Mouse (Mus musculus) limb, embryonic 11.5 days (tissue): ENCODE results near the gene Rprml. TPM values are rescaled to one million over a fixed set of nuclear protein-coding genes. Genes with fewer than 3 reads are reported as not detected.
A peak's percentile ranks its signal among the peaks of the same experiment; 100 is the strongest.

Experiments
- ATAC-seq: fragments of 200-750 bp; cut with Nextera tagmentation; 2 replicates; pipeline ENCODE4 v1.8.0; 2017; ENCODE audit warnings: low read depth; ENCODE audit not compliant: insufficient number of reproducible peaks, low FRiP score, low TSS enrichment
- DNase-seq: peaks from one replicate; pipeline ENCODE4 v3.0.0-alpha.2; 2015; ENCODE audit warnings: low spot score
- H3K27ac ChIP-seq: fragments of 300-500 bp; sonication (generic); replicated peaks from 2 replicates; pipeline ENCODE4 v1.5.1; 2014; ENCODE audit warnings: low read depth, mild to moderate bottlenecking, low read length
- H3K27me3 ChIP-seq: fragments of 300-500 bp; sonication (generic); 2 replicates; pipeline ENCODE4 v1.6.1; 2014; ENCODE audit warnings: mild to moderate bottlenecking, low read length, mixed read lengths; ENCODE audit not compliant: control insufficient read depth, insufficient read depth
- H3K36me3 ChIP-seq: fragments of 300-500 bp; sonication (generic); 2 replicates; pipeline ENCODE4 v1.6.1; 2014; ENCODE audit warnings: mild to moderate bottlenecking, low read length, moderate library complexity, mixed read lengths; ENCODE audit not compliant: control insufficient read depth, insufficient read depth
- H3K4me1 ChIP-seq: fragments of 300-500 bp; sonication (generic); 2 replicates; pipeline ENCODE4 v1.6.1; 2014; ENCODE audit warnings: low read length, mixed read lengths; ENCODE audit not compliant: control insufficient read depth, insufficient read depth
- H3K4me2 ChIP-seq: fragments of 300-500 bp; sonication (generic); 2 replicates; pipeline ENCODE4 v1.6.1; 2014; ENCODE audit warnings: low read depth, mild to moderate bottlenecking, moderate library complexity; ENCODE audit not compliant: severe bottlenecking
- H3K4me3 ChIP-seq: fragments of 300-500 bp; sonication (generic); 2 replicates; pipeline ENCODE4 v1.5.1; 2014; ENCODE audit warnings: low read depth, low read length
- H3K9ac ChIP-seq: fragments of 300-500 bp; sonication (generic); 2 replicates; pipeline ENCODE4 v1.6.1; 2014; ENCODE audit warnings: mild to moderate bottlenecking, low read length
- H3K9me3 ChIP-seq: fragments of 300-500 bp; sonication (generic); 2 replicates; pipeline ENCODE4 v1.6.1; 2016; ENCODE audit warnings: low read length; ENCODE audit not compliant: control insufficient read depth
- WGBS: fragments of 180-500 bp; shearing (Covaris S2); extraction: QIAGEN DNeasy Blood & Tissue Kit; methylation state at CpG from one replicate; pipeline ENCODE4 v1.1.7; 2014; 5-methylcytosine and 5-hydroxymethylcytosine counted together
- polyA plus RNA-seq: library from polyadenylated mRNA; unstranded; fragments of >200 nt; fragmentation: Nextera tagmentation; extraction: Ambion mirVana; gene quantifications from 2 replicates; pipeline ENCODE4 v1.2.1, GENCODE M21; 2014

Gene Rprml
- not detected in 2 replicates for polyA plus RNA-seq

GRCm38 (mm10) chr11:103649301-103649982, at the start of gene Rprml:
Rprml (plus strand) TSS chr11:103649570.
- no peak for ATAC-seq
- Histone ChIP-seq H3K27me3 (peaks cover 53% of the 10 kb centered on the region), H3K4me1 (peaks cover 12% of the 10 kb centered on the region), H3K4me3 (peak within 1 kb of the TSS; percentile 31), H3K9me3 (no peaks in the 10 kb centered on the region), H3K27ac (no peak within 1 kb of the TSS), H3K36me3 (no peaks in the 10 kb centered on the region), H3K9ac (no peak within 1 kb of the TSS), H3K4me2 (peak within 1 kb of the TSS; percentile 69)
- 1% methylated on average over 66 of the region's 71 CpGs for WGBS
- peak; percentile 52 for DNase-seq

GRCm38 (mm10) chr11:103606611-103607010, 42.8 kb upstream of the Rprml start:
- no peaks in the 10 kb centered on the region for H3K27me3 ChIP-seq
- no peak for DNase-seq
- WGBS = 55% methylated on average over 5 of the region's 5 CpGs
- H3K27ac ChIP-seq = no peak overlapping the region
- H3K4me3 ChIP-seq = no peak overlapping the region
- H3K4me1 ChIP-seq = no peaks in the 10 kb centered on the region
- no peak for ATAC-seq
- no peaks in the 10 kb centered on the region for H3K36me3 ChIP-seq
- no peaks in the 10 kb centered on the region for H3K9me3 ChIP-seq
- H3K9ac ChIP-seq = no peak overlapping the region
- no peak overlapping the region for H3K4me2 ChIP-seq

- no peaks in the 10 kb centered on the region for H3K27me3 ChIP-seq
- no peak overlapping the region for H3K4me3 ChIP-seq
- DNase-seq = no peak
- H3K4me1 ChIP-seq = no peaks in the 10 kb centered on the region
- ATAC-seq = no peak
- 95% methylated on average over 2 of the region's 2 CpGs for WGBS
- no peaks in the 10 kb centered on the region for H3K36me3 ChIP-seq
- H3K9ac ChIP-seq = no peak overlapping the region
- no peak overlapping the region for H3K27ac ChIP-seq
- H3K4me2 ChIP-seq = no peak overlapping the region
- H3K9me3 ChIP-seq = no peaks in the 10 kb centered on the region
These were observed 38.6 kb upstream of the Rprml start for GRCm38 (mm10) chr11:103610772-103611171.

GRCm38 (mm10) chr11:103621040-103621439, 28.3 kb upstream of the Rprml start, which contains the start of gene Gm884:
Gm884 (minus strand) TSS chr11:103621140.
- Histone ChIP-seq H3K4me1 (no peaks in the 10 kb centered on the region), H3K4me2 (no peak within 1 kb of the TSS), H3K36me3 (no peaks in the 10 kb centered on the region), H3K9ac (no peak within 1 kb of the TSS), H3K9me3 (no peaks in the 10 kb centered on the region), H3K27me3 (no peaks in the 10 kb centered on the region), H3K27ac (no peak within 1 kb of the TSS), H3K4me3 (no peak within 1 kb of the TSS)
- no peak for DNase-seq
- no peak for ATAC-seq
- 85% methylated on average over 9 of the region's 9 CpGs for WGBS

DNA sequence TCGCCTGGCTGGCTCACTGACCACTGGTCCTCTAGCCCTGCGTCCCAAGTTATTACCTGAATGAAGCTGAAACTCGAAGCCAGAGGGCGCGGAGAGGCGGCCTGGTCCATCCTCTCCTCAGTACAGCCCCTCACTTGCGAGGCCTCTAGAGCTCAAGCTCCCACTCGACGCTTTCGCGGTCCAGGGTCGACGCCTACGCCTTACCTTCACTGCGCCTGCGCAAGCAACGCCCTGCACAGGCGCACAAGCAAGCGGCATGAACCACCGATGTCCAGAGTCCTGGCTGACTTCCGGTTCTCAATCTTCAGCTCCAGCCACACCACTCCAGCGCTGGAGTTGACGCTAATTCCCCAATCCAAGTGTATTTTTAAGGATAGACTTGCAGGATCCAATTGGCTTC, 21.9 kb upstream of the Rprml start:
- Histone ChIP-seq H3K36me3 (no peaks in the 10 kb centered on the region), H3K27me3 (no peaks in the 10 kb centered on the region), H3K4me2 (no peak overlapping the region), H3K9ac (no peak overlapping the region), H3K4me3 (no peak overlapping the region), H3K9me3 (no peaks in the 10 kb centered on the region), H3K4me1 (no peaks in the 10 kb centered on the region), H3K27ac (no peak overlapping the region)
- 80% methylated on average over 23 of the region's 23 CpGs for WGBS
- DNase-seq = no peak
- ATAC-seq = no peak

GRCm38 (mm10) chr11:103634806-103635205, 14.6 kb upstream of the Rprml start:
- WGBS = 84% methylated on average over 7 of the region's 7 CpGs
- no peak overlapping the region for H3K4me3 ChIP-seq
- no peaks in the 10 kb centered on the region for H3K4me1 ChIP-seq
- no peak overlapping the region for H3K27ac ChIP-seq
- H3K9me3 ChIP-seq = no peaks in the 10 kb centered on the region
- ATAC-seq (no peak), DNase-seq (no peak)
- H3K4me2 ChIP-seq = no peak overlapping the region
- no peaks in the 10 kb centered on the region for H3K36me3 ChIP-seq
- no peak overlapping the region for H3K9ac ChIP-seq
- H3K27me3 ChIP-seq = 0 out of 2 replicates have a peak, but pooled peaks cover 3% of the 10 kb centered on the region

DNA sequence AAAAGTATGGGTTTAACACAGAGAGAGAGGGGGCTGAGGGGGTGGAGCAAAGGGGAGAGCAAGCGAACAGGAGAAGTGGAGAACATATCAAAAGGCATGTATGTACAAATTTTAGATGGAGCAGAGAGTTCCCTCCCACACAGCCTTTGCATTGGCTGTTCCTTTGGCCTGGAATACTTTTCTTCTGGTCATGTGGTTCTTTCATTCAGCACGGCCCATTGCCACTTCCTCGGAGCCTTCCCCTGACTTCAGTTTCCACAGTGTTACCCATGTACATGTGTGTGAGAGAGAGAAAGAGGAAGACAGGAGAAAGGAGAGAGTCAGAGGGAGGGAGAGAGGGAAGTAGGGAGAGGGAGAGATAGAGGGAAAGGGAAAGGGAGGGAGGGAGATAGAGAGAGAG, 13.9 kb upstream of the Rprml start:
- H3K36me3 ChIP-seq = no peaks in the 10 kb centered on the region

GRCm38 (mm10) chr11:103636261-103636660, 13.1 kb upstream of the Rprml start:
- WGBS = 79% methylated on average over 6 of the region's 6 CpGs
- Histone ChIP-seq H3K27ac (no peak overlapping the region), H3K36me3 (no peaks in the 10 kb centered on the region), H3K4me2 (no peak overlapping the region), H3K27me3 (0 out of 2 replicates have a peak, but pooled peaks cover 3% of the 10 kb centered on the region), H3K9ac (no peak overlapping the region), H3K4me1 (no peaks in the 10 kb centered on the region), H3K9me3 (no peaks in the 10 kb centered on the region), H3K4me3 (no peak overlapping the region)
- ATAC-seq (no peak), DNase-seq (no peak)

More for the DNA sequence above, 13.9 kb upstream of the Rprml start:
- no peak overlapping the region for H3K4me3 ChIP-seq
- ATAC-seq (no peak), DNase-seq (no peak)
- no peak overlapping the region for H3K27ac ChIP-seq
- H3K4me2 ChIP-seq = no peak overlapping the region
- 78% methylated on average over 3 of the region's 3 CpGs for WGBS
- no peaks in the 10 kb centered on the region for H3K4me1 ChIP-seq
- no peak overlapping the region for H3K9ac ChIP-seq
- H3K9me3 ChIP-seq = no peaks in the 10 kb centered on the region
- 0 out of 2 replicates have a peak, but pooled peaks cover 3% of the 10 kb centered on the region for H3K27me3 ChIP-seq
